Mouse (Mus musculus) urinary bladder, postnatal 25 days (tissue): Measurements from ENCODE around the gene Gstm3.
"Not testable (repeated sequence)": the region's sequence is repeated elsewhere in the genome, so short reads cannot be mapped to it uniquely, and the experiment has no call there.

Experiments
- DNase-seq: peaks from one replicate; pipeline ENCODE4 v3.0.0; 2022; ENCODE audit warnings: low spot score

The Gstm3 gene

DNA sequence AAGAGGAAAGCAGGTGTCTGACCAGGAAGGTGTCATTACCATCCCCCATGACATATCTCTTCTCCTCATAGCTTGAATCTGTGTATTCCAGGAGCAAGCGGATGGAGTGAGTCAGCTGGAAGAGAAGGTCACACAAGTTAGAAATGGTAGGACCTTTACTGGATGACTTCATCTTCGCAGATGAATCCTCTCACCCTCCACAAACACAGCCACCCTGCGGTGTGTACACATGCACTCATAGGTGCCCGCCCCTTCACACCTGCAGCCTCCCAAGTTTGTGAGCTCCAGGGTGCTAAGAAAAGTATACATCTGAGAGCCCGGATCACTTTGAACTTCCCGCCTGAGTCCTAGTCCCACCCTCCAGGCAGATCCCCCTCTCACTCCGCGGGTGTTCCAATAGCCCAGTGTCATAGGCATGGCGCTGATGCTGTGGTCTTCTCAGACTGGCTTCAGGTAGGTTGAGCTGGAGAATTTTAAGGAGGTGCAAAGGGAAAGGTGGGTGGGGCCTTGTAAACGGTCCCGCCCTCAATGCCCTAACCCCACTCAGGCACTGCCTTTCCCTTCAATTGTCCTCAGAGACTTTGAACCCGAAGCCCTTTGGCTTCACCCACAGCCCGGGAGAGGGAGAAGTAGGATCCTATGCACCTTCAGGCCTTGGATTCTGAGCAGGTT lies at the start of gene Gstm3:
Gene Gstm3, minus strand, starts transcription at position 560 of the 672 bp plus-strand sequence.
- DNase-seq, result no peak

- DNase-seq, result no peak
Observed at GRCm38 (mm10) chr3:108018190-108018820, 49.2 kb upstream of the Gstm3 start.

GRCm38 (mm10) chr3:108017473-108018189 lies 48.5 kb upstream of the Gstm3 start, which contains the start of gene Gstm1:
Gene Gstm1 (minus strand): TSS chr3:108017973.
- DNase-seq, result peak; percentile 87

GRCm38 (mm10) chr3:108016468-108016867 lies 47.4 kb upstream of the Gstm3 start:
- not testable (repeated sequence) for DNase-seq

DNA sequence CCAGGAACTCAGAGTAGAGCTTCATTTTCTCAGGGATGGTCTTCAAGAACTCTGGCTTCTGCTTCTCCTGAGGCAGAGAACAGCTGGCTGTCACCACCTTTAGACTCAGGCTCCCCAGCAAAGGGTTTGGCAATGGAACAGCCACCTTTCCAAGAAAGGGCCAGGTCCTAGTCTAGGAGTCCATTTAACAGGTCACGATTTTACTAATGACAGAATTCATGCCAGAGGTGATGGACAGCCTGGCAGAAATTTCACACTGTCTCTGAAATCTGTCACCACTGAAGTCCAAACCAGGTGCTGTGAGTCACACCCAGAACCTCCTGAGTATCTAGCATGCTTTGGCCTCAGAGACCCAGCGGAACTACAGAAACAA lies 45.9 kb upstream of the Gstm3 start:
- no peak for DNase-seq

DNA sequence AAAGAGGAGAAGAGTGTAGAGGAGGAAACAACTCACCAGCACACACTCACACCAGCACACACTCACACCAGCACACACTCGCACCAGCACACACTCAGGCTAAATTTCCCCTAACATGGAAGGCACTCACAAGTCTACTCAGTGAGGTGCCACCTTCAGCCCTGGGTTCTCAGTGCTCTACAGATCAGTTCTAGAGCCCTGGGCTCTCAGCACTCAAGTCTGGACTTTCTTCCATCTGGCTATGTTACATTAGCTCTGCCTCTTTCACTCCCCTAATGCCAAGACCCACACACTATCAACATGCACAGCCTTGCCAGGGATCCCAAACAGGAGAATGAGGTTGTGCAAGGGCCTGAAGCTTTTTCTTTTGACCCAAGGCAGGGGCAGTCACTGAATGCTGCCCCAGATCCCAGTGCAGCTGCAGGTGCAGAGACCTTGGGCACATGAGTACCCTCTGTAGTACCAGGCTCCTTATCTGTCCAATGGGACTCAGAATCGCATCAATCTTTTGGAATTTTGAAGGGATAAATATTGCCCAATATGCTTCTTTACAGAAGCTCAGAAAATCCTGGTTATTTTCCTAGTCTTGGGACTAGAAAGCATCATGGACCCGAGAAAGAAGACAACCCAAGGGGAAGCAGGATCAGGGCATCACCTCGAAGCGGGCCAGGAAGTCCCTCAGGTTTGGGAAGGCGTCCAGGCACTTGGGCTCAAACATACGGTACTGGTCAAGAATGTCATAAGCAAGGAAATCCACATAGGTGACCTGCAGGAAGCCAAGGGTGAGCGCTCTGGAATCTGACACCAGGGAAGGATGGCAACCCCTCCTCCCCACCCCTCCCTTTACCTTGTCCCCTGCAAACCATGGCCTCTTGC lies 45.3 kb upstream of the Gstm3 start:
- DNase-seq, result no peak

- DNase-seq, result peak; percentile 52
Observed at GRCm38 (mm10) chr3:108013331-108013871, 44.3 kb upstream of the Gstm3 start.

- no peak for DNase-seq
Observed at GRCm38 (mm10) chr3:108011558-108011957, 42.5 kb upstream of the Gstm3 start.

DNA sequence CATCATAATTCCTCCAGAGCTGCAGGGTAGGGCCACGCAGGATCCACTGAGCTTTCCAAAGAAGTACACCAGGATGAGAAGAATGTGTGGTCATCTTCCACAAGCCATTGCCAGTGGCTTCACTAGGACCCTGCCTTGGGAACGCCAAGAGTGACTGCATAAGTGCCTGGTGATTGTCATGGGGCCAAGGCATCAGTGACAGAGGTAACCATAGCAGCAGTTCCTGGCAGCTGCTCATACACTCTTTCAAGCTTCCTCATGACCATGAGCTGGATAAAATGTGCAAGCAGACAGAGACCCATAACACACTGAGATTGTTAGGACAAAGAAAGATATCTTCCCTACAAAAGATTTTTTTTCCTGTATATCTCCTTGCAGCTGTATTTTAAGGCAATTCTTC lies 41.2 kb upstream of the Gstm3 start:
- DNase-seq, result no peak

DNA sequence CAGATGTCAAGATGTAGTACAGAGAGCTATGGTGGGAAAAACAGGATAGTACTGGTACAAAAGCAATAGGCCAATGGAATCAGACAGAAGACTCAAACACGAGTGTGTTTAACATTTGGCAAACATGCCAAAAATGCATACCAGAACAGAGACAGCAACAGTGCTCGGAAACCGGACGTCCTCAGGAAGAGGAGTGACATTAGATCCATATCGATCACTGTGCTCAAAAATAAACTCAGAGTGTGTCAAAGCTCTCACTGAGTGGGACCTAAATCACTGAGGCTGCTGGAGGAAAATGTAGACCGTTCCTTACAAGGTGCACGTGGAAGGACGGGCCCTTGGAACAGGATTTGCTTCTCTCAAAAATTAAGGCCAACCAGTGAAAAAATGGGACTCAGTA lies 32.9 kb upstream of the Gstm3 start:
- no peak for DNase-seq

GRCm38 (mm10) chr3:107999491-107999890 lies 30.4 kb upstream of the Gstm3 start:
- no peak for DNase-seq

DNA sequence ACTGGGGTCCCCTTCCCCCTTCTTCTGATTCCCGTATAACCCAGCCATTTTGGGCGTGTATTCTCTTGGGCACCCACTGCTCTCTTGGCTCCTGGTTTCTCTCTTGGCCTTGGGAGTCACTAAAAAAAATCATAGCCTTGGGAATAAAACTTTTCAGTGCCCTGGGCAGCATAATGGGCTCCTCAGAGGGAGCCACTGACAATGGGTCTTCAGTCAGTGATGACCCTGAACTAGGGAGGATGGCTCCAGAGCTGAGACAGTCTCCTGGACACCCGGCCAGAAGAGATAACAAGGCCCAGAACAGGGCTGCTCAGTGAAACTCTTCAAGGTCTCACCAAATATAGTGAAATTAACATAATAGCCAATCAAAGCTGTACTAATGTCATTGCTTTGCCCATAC lies 29.5 kb upstream of the Gstm3 start:
- DNase-seq, result no peak

- DNase-seq, result no peak
Observed at GRCm38 (mm10) chr3:107996576-107996975, 27.5 kb upstream of the Gstm3 start.

GRCm38 (mm10) chr3:107995974-107996373 lies 26.9 kb upstream of the Gstm3 start:
- not testable (repeated sequence) for DNase-seq

DNA sequence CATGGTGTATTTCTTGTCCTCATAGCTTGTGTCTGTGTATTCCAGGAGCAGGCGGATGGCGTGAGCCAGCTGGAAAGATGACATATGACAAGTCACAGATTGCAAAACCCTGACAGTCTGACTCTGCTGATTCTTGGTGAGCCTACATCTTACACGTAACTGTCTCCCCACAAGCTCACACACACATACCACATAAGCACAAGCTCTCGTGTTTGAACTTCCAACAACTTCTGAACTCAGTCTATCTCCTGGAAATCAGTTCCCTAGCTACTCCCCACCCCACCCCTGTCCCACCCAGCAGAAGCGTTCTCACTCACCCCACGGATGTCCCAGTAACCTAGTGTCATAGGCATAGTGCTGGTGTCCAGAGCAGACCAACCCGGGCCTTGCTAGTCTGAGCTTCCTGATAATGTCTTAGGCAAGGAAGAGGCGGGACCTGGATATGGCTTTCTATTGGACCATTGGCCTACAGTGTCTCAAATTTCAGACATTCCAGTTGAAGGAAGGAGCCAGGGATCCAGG lies 17.0 kb upstream of the Gstm3 start, which contains the start of gene Gstm2:
Gene Gstm2, minus strand, starts transcription at position 413 of the 522 bp plus-strand sequence.
- peak; percentile 42 for DNase-seq

GRCm38 (mm10) chr3:107985141-107985540 lies 16.1 kb upstream of the Gstm3 start:
- DNase-seq, result not testable (repeated sequence)

GRCm38 (mm10) chr3:107984471-107984870 lies 15.4 kb upstream of the Gstm3 start:
- DNase-seq, result no peak

- no peak for DNase-seq
Observed at GRCm38 (mm10) chr3:107983771-107984170, 14.7 kb upstream of the Gstm3 start.

DNA sequence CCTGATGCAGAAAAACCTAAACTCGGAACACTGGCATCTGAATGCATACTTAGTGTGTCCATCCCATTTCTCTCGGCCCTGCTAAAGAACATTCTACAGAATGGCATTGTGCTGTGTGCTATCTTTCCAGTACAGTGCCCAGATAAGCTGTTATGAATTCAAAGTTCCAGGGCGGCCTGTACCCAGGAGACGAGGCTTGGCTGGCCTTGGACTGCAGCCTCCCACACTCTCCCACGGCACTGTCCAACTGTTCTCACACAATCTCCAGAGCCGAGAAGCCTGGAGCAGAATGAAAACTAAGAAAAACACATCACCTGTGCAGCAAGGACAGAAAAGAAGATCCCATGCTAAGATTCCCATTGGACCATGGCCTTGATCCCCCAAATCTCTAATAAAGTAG lies 13.6 kb upstream of the Gstm3 start:
- no peak for DNase-seq

DNA sequence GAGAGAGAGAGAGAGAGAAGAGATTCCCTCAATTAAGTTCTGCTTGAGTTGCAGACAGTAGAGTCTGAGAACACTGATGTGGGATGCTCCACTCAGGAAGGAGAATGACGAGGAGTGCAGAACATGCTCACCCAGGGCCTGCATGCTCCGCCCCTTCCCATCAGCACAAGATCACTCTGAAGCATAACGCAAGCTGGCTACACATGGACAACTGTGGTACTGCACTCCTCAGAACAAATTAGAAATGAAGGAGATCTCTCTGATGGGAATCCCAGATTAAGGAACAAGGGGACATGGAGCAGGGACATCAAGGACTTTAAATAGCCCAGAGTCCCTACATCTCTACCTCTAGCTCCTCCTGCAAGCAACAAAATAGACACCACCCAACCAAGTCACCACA lies 12.2 kb upstream of the Gstm3 start:
- no peak for DNase-seq

DNA sequence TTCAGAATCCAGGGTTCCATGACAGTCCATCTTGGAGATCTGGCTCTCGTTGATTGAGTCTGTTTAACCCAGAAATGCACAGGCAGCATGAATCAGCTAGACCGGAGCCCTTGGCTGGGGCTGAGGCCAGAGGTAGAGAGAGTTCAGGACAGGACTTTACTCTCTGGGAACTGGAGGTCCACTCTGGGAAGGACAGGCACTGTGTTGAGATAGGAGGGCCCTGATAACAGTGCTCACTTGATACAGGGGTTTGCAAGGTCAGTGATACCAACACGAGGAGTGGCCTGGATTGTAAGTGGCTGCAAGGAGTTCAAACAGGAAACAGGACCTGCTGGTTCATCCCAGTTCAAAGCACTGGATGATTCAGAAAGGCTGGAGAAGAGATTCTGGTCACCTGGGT lies 8.6 kb upstream of the Gstm3 start:
- no peak for DNase-seq

DNA sequence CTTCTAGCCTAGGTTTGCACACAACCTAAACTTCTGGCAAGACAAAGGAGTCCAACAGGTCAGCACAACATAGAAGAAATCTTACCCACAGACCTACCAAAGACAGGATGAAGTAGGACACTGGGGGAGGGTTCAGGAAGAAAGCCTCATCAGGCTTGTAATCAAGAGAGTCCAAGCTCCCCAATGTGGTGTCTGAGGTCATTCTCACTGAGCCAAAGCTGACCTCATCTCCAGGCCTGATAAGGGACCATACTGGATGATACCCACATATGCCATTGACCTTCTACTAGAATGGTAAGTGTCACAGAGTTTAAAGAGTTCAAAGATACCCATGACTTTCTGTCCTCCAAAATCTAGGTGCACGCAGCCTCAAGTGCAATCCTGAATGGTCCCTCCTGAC lies 5.2 kb upstream of the Gstm3 start:
- DNase-seq, result no peak
